Mouse (Mus musculus) liver, embryonic 14 days (tissue): ENCODE results near the gene Tcn2. TPM values are rescaled to one million over a fixed set of nuclear protein-coding genes. Genes with fewer than 3 reads are reported as not detected.

ENCODE experiments used
- polyA plus RNA-seq: library from polyadenylated mRNA; depleted of rRNA; stranded (reverse); fragments of >200 nt; gene quantifications from 2 replicates; pipeline ENCODE4 v1.2.3, GENCODE M21; 2012; rRNA removed

Gene Tcn2
- polyA plus RNA-seq, result 12.6 and 15.1 TPM in 2 replicates

DNA sequence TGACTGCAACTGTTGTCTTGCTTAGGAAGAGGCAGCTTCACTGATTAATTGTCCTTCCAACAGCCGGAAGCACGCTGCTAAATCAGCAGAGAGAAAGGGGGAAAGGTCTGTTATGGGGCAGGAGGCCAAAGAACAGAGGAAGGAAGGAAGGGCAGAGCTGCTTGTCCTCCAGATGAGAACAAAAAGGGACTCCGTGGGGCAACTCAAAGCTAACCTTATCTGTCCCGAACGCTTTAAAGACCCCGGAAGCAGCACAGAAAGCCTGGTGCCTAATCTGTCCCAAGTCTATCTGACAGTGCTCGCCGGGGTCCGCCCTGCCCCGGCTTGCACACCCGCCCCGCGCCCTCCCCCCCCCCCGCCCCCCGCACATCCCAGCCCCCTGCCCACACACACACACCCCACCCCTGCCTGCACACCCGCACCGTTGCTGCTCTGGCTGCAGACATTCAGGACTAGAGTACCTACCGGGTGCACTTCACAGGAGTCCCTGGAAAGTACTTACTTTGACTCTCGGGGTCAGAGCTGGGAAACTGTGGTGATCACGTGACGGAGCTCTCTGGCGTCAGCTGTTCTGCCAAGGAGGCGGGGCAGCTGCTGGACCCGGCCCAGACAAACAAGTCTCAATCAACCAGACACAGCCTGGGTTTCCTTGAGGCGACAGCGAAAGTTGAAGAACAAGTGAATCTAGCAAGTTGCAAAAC, at the start of gene Tcn2:
TSS of gene Tcn2 (minus strand) at position 649 of the 701 bp plus-strand sequence.

DNA sequence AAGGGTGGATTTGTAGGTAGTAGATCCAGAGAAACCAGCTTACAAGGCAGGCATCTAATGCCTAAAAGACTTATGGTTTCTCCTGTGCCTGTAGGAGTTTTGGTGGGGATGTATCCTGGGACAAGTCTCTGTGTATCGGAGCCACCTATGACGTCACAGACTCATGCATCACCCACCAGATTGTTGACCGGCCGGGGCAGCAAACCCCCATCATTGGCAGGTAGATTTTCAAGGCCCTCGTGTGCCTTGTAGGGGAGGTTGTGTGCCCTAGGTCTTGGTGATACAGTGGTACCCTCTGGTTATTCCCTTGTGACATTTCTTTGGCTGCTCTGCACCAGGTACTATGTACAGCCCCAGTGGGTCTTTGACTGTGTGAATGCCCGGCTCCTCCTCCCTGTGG, 44.7 kb upstream of the Tcn2 start, which contains the start of gene 4930556J24Rik:
TSS of gene 4930556J24Rik (minus strand) at position 101 of the 400 bp plus-strand sequence.

DNA sequence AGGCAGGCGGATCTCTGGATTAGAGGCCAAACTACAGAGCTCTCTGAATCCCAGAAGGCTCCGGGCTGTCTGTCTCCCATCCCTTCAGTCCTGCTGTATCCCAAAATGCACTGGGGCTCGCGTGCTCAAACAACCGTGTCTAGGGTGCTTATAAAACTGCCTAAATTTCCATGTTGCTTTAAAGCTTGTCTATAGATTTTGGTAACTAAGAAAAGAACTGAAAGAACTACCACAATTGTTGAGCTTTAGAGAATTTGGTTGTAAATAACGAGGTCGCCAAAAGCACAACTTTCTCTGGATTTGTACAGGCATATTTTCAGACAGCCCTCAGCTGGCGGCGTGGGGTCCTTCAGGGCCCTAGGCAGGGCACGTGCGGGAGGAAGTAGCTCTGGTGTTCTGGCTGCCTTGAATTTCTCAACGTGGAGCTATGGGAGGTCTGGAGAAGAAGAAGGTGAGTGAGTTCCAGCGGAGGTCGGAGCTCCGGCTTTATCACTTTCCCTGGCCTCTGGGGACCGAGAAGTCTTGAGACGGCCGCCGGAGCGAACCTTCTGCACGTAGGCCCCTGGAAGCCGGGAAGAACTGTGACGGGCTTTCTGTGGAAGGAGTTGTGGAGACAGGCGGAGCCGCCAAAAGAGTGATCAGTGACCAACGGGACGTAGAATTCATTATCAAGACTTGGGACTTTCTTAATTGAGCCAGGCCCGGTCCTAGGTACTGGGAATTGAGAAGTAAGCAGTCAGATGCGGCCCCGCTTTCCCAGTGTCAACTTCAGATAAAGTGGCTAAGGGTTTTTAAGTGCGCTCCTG, 31.9 kb upstream of the Tcn2 start, which contains the start of gene Pes1:
TSS of gene Pes1 (plus strand) at position 366 of the 806 bp plus-strand sequence.

DNA sequence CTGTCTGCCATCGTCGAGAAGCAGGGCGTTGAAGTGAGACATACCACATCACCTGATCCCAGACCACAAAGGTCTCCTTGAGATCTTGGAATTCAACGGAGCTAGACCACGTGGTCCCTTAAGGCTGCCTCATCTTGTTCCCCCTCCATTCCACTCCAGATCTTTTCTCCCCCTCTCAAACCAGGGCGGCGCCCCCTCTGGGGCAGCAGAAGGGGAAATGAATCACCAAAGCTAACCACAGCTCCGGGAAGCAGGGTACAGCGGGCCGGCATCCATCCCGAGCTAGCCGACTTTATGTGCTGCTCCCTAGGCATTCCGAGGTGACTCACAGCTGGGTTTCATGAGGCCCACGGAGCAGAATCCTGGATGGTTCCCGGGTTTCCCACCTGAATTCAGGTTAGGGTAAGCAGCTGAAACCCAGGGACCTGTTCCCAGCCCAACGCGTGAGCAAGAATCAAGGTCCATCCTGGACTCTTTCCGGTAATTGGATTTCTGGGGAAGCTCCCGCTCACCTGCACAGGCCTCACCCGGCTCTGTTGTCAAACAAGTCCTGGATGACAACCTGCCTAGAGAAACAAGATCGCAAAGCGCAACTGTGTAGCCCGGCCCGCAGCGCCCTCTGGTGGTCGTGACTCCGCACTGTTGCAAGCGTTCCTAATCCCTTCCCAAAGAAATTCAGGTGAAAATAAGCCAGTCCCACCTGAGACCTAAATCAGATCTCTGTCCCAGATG, 17.7 kb downstream of the Tcn2 start, which contains the start of gene Slc35e4:
TSS of gene Slc35e4 (minus strand) at position 556 of the 732 bp plus-strand sequence.

GRCm38 (mm10) chr11:3894406-3895281, 37.3 kb downstream of the Tcn2 start, which contains the start of the genes 4921536K21Rik and Dusp18:
4921536K21Rik (minus strand) TSS chr11:3895098.
Dusp18 (plus strand) TSS chr11:3895240.

Other genes with a start within 250 kb of the Tcn2 start
- 0.05 and 0.07 TPM in 2 replicates for gene Osbp2, start 68.3 kb downstream of the Tcn2 start, polyA plus RNA-seq
- gene 4921536K21Rik, start 37.1 kb downstream of the Tcn2 start, polyA plus RNA-seq, result 0.03 TPM in 2 replicates
- gene Dusp18, start 36.9 kb downstream of the Tcn2 start, polyA plus RNA-seq, result 0.14 and 0.17 TPM in 2 replicates
- 0.27 and 0.32 TPM in 2 replicates for gene Slc35e4, start 17.5 kb downstream of the Tcn2 start, polyA plus RNA-seq
- gene Pes1, start 31.8 kb upstream of the Tcn2 start, polyA plus RNA-seq, result 37.2 and 39.6 TPM in 2 replicates
- gene 4930556J24Rik, start 44.6 kb upstream of the Tcn2 start, polyA plus RNA-seq, result not detected in 2 replicates
- 0.90 and 1.0 TPM in 2 replicates for gene Gal3st1, start 51.5 kb upstream of the Tcn2 start, polyA plus RNA-seq
- 0.99 and 1.0 TPM in 2 replicates for gene Sec14l4, start 99.3 kb upstream of the Tcn2 start, polyA plus RNA-seq
- gene Sec14l3, start 132.7 kb upstream of the Tcn2 start, polyA plus RNA-seq, result not detected in 2 replicates
- 13.6 and 14.1 TPM in 2 replicates for gene Mtfp1, start 163.3 kb upstream of the Tcn2 start, polyA plus RNA-seq
- gene Sec14l2, start 191.3 kb upstream of the Tcn2 start, polyA plus RNA-seq, result 9.1 and 9.8 TPM in 2 replicates
- gene Rnf215, start 203.0 kb upstream of the Tcn2 start, polyA plus RNA-seq, result 4.6 and 5.5 TPM in 2 replicates
- 0.90 and 0.99 TPM in 2 replicates for gene Ccdc157, start 228.1 kb upstream of the Tcn2 start, polyA plus RNA-seq
- gene Sf3a1, start 228.2 kb upstream of the Tcn2 start, polyA plus RNA-seq, result 19.2 and 20.7 TPM in 2 replicates